Mouse (Mus musculus) kidney, postnatal 0 days (tissue): ENCODE results near the gene Ccl27b. TPM values are rescaled to one million over a fixed set of nuclear protein-coding genes. Genes with fewer than 3 reads are reported as not detected.

Experiments used
- polyA plus RNA-seq: library from polyadenylated mRNA; unstranded; fragments of >200 nt; fragmentation: Nextera tagmentation; extraction: Ambion mirVana; gene quantifications from 2 replicates; pipeline ENCODE4 v1.2.1, GENCODE M21; 2015

The Ccl27b gene
- polyA plus RNA-seq, 1 experiment from 2014 or later: not detected

Other genes starting within 250 kb of the Ccl27b start
- gene Gm21586, start 215.9 kb upstream of the Ccl27b start, polyA plus RNA-seq: not detected in 2 replicates
- gene Gm2163, start 188.5 kb upstream of the Ccl27b start, polyA plus RNA-seq: 0.04 and 0.05 TPM in 2 replicates
- gene Fam205a2, start 127.1 kb upstream of the Ccl27b start, polyA plus RNA-seq: not detected in 2 replicates
- gene Gm10591, start 43.1 kb upstream of the Ccl27b start, polyA plus RNA-seq: 0.89 TPM in 1 of 2 replicates, not detected in the other
- 0.70 and 0.72 TPM in 2 replicates for gene Gm2564, start 25.5 kb upstream of the Ccl27b start, polyA plus RNA-seq
- not detected in 2 replicates for gene Il11ra2, start 6.6 kb downstream of the Ccl27b start, polyA plus RNA-seq
- 0.46 TPM in 1 of 2 replicates, not detected in the other for gene 4930578G10Rik, start 80.3 kb downstream of the Ccl27b start, polyA plus RNA-seq
- 0.38 and 0.71 TPM in 2 replicates for gene Ccl19, start 101.3 kb downstream of the Ccl27b start, polyA plus RNA-seq
- 24.7 and 29.2 TPM in 2 replicates for gene Ccl21a, start 118.7 kb downstream of the Ccl27b start, polyA plus RNA-seq
- gene Fam205a1, start 198.6 kb downstream of the Ccl27b start, polyA plus RNA-seq: 0.07 TPM in 1 of 2 replicates, not detected in the other
- 0.14 and 0.26 TPM in 2 replicates for gene Gm12394, start 201.5 kb downstream of the Ccl27b start, polyA plus RNA-seq
- 0.09 and 0.33 TPM in 2 replicates for gene Fam205c, start 219.0 kb downstream of the Ccl27b start, polyA plus RNA-seq